Mouse (Mus musculus) spleen, postnatal 14 days (tissue): ENCODE results near the gene Wars2.

Experiments
- DNase-seq, 2 experiments: peaks; one replicate each; pipeline ENCODE4 v3.0.0; 2021 to 2022; ENCODE audit warnings: low spot score in 2 of 2

Gene Wars2

GRCm38 (mm10) chr3:99188097-99188496 lies 47.2 kb downstream of the Wars2 start:
- DNase-seq, result no peak

GRCm38 (mm10) chr3:99193576-99193975 lies 52.7 kb downstream of the Wars2 start:
- DNase-seq, result no peak

- no peak for DNase-seq
Measured at GRCm38 (mm10) chr3:99203331-99203730, 62.5 kb downstream of the Wars2 start.

GRCm38 (mm10) chr3:99208416-99208815 lies 67.5 kb downstream of the Wars2 start:
- DNase-seq, result no peak

- no peak for DNase-seq
Measured at GRCm38 (mm10) chr3:99211105-99211698, 70.3 kb downstream of the Wars2 start.

- no peak for DNase-seq
Measured at GRCm38 (mm10) chr3:99227807-99228206, 86.9 kb downstream of the Wars2 start.

- no peak for DNase-seq
Measured at GRCm38 (mm10) chr3:99233393-99234318, 92.8 kb downstream of the Wars2 start.

- DNase-seq, result no peak
Measured at GRCm38 (mm10) chr3:99234319-99234869, 93.5 kb downstream of the Wars2 start.

GRCm38 (mm10) chr3:99235116-99235803 lies 94.4 kb downstream of the Wars2 start:
- no peak for DNase-seq

- DNase-seq, result no peak
Measured at GRCm38 (mm10) chr3:99235804-99236755, 95.2 kb downstream of the Wars2 start.

GRCm38 (mm10) chr3:99238691-99239090 lies 97.8 kb downstream of the Wars2 start:
- DNase-seq, result no peak

- no peak for DNase-seq
Measured at GRCm38 (mm10) chr3:99239301-99240045, 98.6 kb downstream of the Wars2 start.

GRCm38 (mm10) chr3:99240213-99240720 lies 99.4 kb downstream of the Wars2 start, which contains the start of gene Tbx15:
Tbx15 (plus strand) TSS chr3:99240381.
- no peak for DNase-seq

- DNase-seq, result no peak
Measured at GRCm38 (mm10) chr3:99240811-99241738, 100.2 kb downstream of the Wars2 start.

GRCm38 (mm10) chr3:99242481-99242880 lies 101.6 kb downstream of the Wars2 start:
- DNase-seq, result no peak

GRCm38 (mm10) chr3:99245341-99245740 lies 104.5 kb downstream of the Wars2 start:
- no peak for DNase-seq

- no peak for DNase-seq
Measured at GRCm38 (mm10) chr3:99246629-99247028, 105.8 kb downstream of the Wars2 start.

GRCm38 (mm10) chr3:99247586-99247985 lies 106.7 kb downstream of the Wars2 start:
- no peak for DNase-seq
